ENCODE assay signal across 15 mouse cellular contexts in the genomic region with DNA sequence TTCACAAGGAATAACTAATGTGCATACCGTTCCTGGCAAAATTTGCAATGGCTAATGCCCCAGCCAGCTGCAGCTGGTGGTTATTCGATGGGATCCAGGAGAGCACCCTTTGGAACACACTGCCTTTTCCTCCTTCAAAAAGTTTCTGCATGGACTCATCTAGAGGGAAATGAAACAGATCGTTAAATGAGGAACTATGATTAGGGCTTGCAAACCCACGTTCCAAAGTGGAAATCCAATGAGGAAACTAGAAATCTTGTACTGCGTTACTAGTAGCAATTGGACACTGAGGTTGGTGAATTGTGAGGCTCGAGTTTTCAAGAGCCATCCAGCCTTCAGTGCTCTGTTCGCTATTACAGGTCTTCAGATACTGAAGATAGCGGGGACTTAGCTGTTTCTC.
"Had no signal": no experiment of that assay in that cellular context is flagged by ENCODE, and none has a peak within 500 bp of the region (broad histone marks: within the 10 kb centered on the region; RNA-seq: fewer than 3 reads in every experiment).

No protein-coding gene starts in this region.

- H3K9ac ChIP-seq: liver, embryonic 15.5 days; lung, embryonic 14.5 days; midbrain, embryonic 13.5 days; midbrain, embryonic 15.5 days; neural tube, embryonic 12.5 days had no signal

- H3K4me3 ChIP-seq: liver, embryonic 15.5 days; megakaryocyte, embryonic 14.5 days; midbrain, embryonic 13.5 days; midbrain, embryonic 15.5 days; neural tube, embryonic 12.5 days had no signal

- H3K27me3 ChIP-seq: liver, embryonic 15.5 days; megakaryocyte, embryonic 14.5 days; midbrain, embryonic 13.5 days; midbrain, embryonic 15.5 days; neural tube, embryonic 12.5 days had no signal

- H3K27ac ChIP-seq: liver, embryonic 15.5 days; macrophage; midbrain, embryonic 13.5 days; midbrain, embryonic 15.5 days; neural tube, embryonic 12.5 days had no signal

- H3K4me2 ChIP-seq: liver, embryonic 15.5 days; lung, embryonic 14.5 days; midbrain, embryonic 11.5 days; midbrain, embryonic 13.5 days; midbrain, embryonic 15.5 days; neural tube, embryonic 12.5 days had no signal

- H3K9me3 ChIP-seq: liver, embryonic 15.5 days; megakaryocyte, embryonic 14.5 days; midbrain, embryonic 13.5 days; midbrain, embryonic 15.5 days; neural tube, embryonic 12.5 days had no signal

- ATAC-seq: midbrain, embryonic 13.5 days; midbrain, embryonic 15.5 days had no signal

- H3K4me1 ChIP-seq: megakaryocyte, embryonic 14.5 days; midbrain, embryonic 13.5 days; midbrain, embryonic 15.5 days; neural tube, embryonic 12.5 days had no signal

- DNase-seq: lung, adult 18-20 months; lung, embryonic 14.5 days; lung, postnatal 10 days; right cerebral cortex, postnatal 14 days; spleen, adult 18-20 months; thymus, adult 18-20 months; thymus, postnatal 14 days; thymus, postnatal 36 days had no signal
